Mouse (Mus musculus) cerebellum, adult 11-12 months (tissue): ENCODE measurements at regions not wholly inside any gene's neighbourhood (a gene's known extent, or its start where the extent isn't known, plus 50 kb on each side); places are given as distances from the start of the nearest gene placed in this dataset.
A peak's percentile ranks its signal among the peaks of the same experiment; 100 is the strongest.

ENCODE experiments used
- DNase-seq: peaks from one replicate; pipeline ENCODE4 v3.0.0; 2022

DNA sequence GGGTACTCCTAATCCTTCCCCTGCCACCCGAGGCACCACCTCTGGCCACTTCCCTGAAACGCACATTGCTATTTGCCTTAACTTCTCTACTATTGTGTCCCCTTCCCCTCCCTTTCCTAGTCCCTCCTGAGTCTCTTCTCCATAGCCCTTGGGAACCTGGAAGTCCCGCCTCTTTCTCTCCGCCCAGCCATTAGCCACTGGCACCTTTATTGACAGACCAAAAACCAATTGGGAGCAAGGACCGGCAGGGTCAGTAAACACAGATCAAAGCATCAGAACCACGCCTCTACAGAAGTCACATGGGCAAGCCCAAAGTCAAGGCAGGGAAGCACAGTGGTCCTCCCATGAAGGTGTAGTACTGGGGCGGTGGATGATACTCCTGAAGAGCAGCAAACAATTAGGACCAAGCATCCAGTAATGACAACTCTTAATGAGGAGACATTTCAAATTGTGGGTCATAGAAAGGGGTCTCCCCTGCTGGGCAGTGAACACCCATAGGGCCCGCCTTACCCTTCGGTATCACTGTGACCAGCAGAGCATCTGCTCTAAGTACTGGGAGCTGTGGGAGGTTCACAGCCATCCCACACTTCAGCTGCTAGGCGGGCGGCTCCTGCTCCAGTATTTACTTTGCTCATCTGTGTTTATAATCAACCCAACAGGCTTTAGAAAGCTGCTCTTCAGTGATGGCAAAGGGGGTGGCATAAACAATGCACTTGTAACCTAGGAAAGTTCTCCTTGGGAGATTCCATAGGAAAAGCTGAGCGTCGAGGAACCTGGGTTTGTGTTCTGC lies 226.5 kb upstream of the Mphosph6 start:
- no peak for DNase-seq

DNA sequence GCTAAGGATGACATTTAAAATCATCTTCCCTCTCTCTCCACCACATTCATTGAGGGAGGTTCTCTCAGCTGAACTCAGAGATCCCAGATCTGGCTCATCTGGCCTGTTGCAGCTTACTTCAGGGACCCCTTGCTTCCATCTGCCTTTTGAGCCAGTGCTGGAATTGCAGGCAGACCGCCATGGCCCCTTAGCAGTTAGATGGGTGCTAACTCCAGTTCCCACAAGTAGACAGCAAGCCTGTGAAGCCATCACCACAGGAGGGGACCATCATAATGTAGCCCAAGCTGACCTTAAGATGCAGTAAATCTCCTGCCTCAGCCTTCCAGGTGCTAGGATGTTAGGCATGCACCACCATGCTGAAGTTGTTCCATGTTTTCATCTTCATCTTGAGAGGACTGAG lies 221.7 kb upstream of the Mphosph6 start:
- no peak for DNase-seq

DNA sequence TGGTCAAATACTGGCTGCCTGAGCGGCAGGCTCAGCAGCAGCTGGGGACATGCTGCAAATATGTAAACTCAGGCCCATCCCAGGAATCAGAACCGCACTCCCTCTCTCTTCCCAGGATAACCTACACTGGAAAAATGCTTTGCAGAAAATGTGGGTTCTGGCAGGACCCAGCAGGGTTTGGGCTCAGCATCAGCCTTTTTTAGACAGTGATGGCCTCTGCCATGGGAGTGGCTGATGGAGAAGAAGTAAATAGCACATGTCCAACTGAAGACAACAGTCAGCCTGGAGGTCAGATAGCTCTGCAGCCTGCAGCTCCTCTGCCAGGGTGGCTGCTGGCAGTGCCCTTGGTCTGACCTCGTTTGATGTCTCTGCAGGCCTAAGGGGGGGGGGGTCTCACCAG lies 220.2 kb upstream of the Mphosph6 start:
- no peak for DNase-seq

DNA sequence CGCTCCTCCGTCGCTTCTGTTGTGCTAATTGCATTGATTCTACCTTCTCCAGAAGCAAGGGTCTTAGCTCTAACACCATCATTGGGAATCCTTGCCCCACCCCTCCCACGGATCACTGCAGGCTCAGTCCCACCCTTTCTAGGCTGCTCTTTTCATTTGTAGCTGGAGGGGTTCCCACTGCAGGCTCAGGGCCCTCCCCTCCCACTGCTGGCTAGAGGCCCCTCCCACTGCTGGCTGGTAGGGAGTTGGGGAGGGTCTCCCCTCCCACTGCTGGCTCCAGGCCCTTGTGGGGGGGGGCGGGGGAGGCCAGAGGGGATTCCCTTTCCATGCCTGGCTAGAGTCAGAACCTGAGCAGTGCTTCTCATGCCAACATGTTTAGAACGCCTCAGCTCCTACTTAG lies 215.5 kb upstream of the Mphosph6 start:
- DNase-seq, result no peak

DNA sequence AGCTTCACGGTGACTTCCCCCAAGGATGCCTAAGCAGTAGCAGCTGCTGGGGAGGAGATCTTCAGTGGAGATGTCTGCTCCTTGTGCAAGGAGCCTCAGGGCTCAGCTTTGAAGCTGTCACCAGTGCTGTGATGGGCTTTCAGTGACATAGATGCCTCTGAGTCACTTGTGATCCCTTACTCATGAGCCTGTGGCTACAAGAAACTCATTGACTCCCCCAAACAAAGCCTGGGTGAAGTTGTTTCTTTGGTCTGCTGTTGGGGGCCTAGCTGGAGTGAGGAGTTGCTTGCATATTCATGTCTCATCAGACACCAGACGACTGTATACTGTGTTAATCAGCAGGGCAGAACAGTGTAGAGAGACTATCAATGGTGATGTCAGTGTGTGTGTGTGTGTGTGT lies 203.4 kb upstream of the Mphosph6 start:
- DNase-seq, result no peak

DNA sequence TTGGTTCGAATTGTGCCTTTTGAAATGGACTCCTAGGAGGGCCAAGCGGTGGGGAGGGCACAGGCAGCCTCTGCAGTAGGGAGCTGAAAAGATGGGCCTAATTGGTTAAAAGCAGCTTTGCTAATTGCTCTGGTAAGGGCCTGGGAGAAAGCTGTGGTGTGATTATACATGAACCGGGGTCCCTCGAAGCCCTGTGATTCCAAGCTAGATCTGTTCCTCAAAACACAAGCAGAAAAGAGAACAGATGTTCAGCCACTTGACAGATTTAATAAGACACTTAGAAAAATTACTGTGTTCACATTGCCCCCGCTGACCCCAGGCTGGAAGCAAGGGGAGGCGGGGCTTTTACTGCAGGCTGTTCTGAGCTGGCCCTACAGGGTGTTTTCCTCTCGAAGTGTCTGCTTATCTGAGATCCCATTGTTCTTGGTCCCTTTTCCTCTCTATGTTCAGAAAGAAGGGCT lies 202.7 kb upstream of the Mphosph6 start:
- DNase-seq, result no peak

DNA sequence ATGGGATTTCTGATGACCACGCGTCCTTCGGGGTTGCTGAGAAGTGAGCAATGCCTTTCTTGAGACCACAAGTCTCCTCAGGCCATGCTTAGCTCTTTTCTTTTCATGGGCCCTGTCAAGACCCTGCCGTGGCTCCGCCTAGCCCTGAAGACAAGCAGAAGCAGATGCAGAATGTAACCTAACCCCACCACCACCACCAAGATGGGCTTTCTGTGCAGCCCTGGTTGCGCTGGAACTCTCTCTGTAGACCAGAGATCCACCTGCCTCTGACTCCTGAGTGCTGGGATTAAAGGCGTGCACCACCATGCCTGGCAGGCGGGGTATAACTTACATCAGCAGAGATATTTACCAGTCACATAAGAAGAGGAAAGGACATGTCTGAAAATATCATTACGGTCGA lies 199.4 kb upstream of the Mphosph6 start:
- DNase-seq, result no peak

DNA sequence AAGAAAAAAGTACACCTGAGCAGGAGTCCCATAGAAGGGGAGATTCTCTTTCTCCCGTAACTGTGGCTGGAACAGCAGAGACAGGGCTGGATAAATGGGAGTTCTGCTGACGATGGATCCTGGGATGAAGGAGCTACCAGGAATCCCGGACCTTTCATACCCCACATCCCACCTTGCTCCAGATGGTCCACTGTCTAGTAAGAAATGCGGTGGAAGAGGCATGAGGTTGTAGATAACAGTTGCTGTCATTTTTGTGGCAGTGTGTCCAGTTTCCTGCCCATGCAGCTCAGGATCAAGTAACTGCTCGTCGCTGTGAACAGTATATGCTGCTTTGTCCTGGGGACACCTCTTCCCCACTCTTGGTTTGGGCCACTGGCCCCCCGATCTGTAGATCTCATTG lies 190.1 kb upstream of the Mphosph6 start:
- DNase-seq, result no peak

DNA sequence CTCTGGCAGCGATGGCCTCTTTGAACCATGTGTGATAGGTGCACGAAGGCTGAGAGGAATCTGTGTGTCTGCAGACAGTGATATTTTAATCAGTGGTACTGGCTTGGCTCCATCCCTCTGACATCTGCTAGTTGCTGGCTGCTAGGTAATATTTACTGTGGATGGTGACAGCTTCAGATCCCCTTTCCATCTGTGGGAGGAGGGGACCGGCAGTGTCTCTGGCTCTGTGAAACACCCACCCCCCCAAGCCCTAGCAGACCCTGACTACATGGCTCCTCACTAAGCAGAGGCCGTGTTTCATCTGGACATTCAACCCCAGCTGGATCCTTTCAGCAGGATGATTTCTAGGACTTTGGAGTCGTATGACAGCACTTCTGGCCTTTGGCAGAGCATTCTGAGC lies 187.0 kb upstream of the Mphosph6 start:
- no peak for DNase-seq

DNA sequence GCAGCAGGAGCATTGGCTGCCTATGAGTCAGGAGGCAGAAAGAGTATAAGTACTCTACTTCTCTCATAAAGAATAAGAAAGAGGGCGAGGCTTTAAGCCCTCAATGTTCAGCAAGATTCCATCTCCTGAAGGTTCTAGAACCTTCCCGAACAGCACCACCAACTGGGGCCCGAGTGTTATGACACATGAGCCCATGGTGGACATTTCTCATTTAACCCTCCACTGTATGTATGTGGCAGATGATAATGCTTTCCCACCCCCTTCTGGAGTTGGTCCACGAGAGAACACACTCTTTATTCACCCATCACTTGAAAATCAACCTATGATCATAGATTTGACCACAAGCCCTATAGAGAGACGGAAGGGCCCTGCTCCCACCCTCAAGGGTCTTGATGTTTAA lies 166.6 kb upstream of the Mphosph6 start:
- no peak for DNase-seq

DNA sequence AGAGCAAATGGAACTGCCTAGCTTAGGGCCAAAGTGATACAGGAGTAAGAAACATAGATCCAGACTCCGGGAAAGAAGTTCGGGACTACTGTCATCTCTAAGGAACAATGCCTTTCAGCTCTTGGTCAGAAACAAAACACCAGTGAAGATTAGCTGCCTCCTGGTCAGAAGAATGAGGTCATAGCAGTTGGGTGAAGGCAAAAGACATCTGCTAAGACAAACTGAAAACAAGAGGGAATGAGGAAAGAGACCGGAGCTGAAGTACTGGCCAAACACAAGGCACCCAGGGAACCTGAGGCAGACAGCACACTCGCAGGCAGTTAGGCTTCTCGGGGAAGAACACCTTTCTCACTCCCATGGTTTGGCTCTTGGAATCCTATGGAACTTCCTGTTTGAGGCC lies 164.8 kb upstream of the Mphosph6 start:
- no peak for DNase-seq

DNA sequence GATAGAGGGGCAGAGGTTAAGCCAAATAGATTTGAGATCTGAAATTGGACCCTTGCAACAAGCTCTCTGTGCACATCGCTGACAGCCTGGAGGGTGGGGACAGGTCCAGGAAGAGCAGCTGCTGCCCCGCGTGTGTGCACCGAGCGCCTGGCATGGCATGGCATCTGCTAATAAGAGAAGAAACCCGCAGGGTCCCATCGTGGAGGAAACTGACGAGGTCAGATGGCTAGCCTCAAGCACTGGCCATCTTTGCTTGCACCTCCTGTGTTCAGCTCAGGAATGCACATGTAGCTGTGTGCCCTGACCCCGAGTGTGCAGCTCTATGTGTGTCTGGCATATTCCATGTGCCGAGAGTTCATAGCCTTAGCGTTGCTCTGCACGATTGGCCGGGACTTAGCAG lies 161.7 kb upstream of the Mphosph6 start:
- DNase-seq, result peak; percentile 65

DNA sequence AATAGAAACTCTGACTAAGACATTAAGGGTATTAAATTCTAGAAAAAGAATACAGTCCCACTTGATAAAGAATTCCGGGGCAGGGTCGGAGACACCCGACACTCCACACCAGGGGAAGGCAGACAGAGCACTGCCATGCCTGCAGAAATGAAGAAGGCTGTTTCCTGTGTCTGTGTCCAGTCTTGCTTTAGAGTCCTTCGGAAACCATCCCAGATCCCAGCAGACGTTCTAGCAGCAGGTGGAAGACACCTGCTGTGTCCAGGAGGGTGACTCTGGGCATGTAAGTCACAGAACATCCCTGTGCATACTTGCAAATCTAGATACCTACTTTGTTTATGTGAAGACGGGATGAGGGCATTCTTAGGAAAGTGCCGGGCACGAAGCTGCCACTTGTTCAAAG lies 160.9 kb upstream of the Mphosph6 start:
- DNase-seq, result peak; percentile 32

DNA sequence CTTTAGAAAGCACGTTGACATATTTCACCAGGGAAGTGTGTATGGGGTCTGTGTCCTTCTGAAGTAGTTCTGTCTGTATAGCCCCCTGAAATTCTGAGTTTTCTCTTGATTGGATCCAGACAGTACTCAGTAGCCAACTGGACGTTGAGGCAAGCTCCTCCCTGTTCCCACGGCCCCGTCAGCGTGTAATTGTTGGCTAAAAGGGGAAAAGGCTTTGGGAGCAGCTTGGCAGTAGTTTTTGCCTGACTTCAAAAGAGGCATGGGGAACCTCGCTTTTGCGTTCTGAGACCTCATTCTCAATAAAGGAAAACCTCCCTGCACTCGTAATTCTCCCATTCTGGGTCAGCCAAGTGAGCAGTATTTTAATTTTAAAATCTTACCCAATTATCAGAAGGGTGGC lies 157.8 kb upstream of the Mphosph6 start:
- DNase-seq, result no peak

DNA sequence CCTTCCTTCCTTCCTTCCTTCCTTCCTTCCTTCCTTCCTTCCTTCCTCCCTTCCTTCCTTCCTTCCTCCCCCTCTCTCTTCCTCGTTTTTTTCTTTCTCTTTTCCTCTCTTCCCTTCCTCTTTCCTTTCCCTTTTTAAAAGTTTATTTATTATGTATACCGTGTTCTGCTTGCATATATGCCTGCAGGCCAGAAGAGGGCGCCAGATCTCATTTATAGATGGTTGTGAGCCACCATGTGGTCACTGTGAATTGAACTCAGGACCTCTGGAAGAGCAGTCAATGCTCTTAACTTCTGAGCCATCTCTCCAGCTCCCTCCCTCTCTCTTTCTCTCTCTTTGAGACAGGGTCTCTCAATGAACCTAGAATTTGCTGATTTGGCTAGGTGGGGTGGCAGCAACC lies 157.2 kb upstream of the Mphosph6 start:
- DNase-seq, result no peak

DNA sequence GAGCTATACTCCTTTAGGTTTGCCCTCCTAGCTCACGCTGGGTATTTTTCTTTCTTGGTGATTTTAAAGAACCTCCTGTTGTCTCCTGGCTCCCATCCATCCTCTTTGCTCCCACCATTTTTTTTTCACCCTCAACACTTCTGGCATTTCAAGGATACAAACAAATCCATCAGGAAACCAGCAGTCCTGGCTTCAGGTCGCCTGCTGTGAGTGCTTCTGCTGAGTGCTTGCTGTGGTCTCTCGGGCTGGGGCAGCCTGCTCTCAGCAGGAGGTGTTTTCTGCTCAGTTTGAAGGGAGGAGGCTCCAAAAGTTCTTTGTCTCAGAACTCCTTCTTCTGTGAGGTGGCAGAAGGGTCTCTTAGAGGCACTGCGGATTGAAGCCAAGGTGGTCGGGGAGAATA lies 149.9 kb upstream of the Mphosph6 start:
- DNase-seq, result no peak

DNA sequence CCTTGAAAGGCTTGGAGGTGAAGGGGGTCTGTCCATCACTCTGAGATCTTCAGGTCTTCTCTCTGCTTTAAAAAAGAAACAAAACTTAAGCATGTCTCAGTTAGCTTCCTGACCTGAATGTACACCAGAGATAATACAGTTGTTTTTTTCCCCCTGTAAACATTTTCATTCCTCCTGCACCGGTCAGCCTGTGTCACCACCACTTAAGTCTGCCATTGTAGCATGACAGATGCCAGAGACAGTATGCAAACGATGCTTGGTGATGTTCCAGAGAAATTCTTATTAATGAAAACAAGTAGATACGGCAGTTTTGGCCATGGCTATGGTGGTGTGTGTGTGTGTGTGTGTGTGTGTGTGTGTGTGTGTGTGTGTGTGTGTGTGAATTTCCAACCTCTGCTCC lies 144.8 kb upstream of the Mphosph6 start:
- no peak for DNase-seq

DNA sequence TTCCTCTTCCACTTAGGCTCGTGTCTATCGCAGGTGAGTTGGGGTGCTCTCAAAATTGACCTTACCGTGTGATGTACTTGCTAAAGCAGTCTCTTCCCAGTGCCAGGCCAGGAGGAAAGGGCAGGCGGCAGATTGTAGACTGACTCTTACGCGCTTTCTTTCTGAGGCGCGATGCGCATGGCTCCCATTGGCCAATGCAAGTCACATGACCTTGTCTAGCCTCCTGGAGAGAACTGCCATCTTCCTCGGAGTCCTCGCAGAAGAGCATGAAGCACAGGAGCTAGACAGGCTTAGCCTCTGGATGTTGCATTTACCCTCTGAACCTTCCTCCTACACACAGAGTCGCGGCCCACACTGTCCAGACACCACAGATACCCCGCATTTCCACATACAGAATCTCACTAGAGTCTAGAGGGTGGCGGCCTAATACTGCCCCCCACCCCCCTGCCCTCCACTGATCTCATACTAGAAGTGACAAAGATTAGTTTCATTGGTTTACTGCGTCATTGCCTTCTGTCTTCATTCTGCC lies 132.9 kb upstream of the Mphosph6 start:
- DNase-seq, result no peak

DNA sequence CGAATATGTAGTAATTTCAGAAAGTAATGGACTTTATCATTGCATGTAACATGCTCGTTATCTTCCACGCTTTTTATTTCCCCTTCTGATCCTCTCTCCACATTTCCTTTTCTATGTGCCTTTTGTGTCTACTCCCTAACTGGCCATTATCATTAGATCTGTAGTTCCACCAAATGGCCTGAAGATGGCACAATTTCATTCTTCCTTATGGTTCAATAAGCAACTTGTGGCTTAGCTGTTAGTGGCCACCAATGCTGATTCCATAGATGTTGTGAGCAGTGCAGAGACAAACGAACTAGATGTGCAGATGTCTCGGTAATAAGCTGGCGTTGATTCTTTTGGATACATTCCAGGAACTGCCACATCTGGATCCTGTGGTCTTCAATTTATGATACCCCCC lies 128.9 kb upstream of the Mphosph6 start:
- DNase-seq, result no peak

DNA sequence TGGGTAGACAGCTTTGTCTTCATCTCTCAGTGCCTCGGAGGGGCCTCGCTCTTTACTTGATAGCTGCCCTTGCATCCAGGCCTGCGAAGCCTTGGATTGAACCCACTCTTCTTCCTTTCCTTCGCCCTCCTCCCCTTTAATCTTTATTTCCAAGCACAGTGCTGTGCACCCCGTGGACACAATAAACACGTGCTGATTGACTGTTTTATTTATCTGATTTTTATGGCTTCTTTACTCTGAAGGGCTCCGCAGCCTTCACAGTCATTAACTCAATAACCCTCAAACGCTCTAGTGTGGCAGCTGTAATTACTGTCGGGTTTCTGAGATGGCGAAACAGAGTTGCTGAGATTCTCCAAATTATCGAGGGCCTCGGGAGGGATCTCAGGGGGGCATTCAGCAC lies 127.9 kb upstream of the Mphosph6 start:
- DNase-seq, result no peak

DNA sequence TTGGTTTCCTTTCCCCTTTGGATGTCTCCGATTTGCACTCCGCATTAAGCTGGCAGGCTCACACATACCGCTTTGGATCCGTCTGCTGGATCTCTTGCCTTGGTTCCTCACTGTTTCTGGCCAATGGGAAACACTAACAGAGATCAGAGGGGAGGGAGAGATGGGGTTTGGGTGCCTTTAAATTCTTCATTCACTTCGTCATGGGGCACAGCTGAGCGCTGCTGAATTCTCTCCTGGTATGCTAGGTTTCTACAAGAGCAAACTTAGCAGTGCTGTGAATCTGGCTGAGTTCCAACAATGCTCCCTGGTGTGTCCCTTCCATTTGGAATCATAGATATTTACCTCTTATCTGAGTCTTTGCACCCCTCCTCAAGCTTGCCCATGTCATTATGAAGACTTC lies 121.6 kb upstream of the Mphosph6 start:
- no peak for DNase-seq

DNA sequence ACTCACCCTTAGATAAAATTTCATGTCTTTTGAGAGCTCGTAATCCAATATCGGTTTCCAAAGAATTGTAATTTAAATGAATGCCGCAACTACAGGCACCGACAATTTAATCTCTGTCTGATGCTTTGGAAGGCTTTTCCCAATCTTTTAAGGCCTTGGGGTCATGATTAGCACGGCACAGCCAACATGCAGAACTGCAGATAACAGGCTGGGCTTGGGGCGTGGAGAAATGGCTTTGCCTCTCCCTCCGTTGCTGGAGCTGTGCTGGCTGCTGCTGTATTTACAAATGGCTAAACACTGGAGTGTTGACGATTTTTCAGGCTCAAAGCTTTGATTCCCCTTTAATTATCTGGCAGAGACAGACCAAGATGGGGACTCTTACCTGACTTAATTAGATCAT lies 101.3 kb upstream of the Mphosph6 start:
- DNase-seq, result no peak

DNA sequence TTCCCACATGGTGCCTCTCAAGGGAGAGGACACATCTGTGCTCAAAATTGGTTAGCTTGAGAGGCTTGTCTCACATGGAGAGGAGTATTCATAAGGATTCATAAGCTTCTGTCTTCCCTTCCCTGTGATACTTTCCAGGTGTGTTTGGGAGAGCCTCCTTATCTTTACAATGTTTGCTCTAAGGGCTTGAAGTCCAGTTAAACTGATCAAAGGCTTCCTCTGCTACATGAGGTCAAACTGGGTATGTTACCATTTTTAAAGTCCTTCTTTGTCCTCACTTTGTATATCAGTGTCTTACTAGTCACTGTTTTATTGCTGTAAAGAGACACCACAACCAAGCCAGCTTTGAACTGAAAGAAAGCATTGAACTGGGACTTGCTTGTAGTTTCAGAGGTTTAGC lies 98.1 kb upstream of the Mphosph6 start:
- DNase-seq, result no peak

DNA sequence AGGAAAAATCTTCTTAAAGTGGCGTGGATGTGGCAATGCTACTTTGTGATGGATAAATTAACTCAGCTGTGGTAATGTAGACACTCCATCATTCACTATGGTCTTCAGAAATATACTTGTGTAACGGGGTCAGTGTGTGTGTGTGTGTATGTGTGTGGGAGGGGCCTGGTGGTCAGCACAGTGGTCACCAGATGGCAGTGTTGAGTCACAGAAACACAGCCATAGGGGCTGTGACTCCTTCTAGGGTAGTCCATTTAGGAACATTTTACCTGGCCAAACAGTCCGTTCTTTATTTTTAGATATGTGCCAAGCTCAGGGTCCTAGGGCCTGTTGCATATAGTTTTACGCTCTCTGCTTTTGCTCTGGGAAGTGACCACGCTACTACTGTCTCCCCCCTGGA lies 96.3 kb upstream of the Mphosph6 start:
- DNase-seq, result no peak

DNA sequence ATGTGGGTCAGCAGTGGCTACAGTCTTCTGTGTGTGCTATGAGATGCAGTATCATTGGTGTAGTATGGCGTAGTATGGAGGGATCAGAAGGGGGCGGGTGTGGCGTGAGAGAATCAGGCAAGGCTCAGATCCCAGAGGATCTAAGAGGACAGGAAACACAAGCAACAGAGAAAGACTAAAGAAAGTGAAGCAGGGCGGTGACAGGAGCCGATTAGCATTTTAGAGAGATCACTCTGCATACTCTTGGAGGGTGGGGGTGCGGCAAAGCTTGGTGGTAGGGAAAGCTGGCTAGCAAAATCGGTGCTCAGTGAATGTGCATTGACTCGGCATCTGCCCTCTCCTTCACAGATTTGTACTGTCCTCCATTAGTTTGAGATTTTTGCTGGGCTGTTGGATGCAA lies 93.1 kb upstream of the Mphosph6 start:
- no peak for DNase-seq
